Mouse (Mus musculus): ENCODE results near the gene Rtl8a.
A peak's percentile ranks its signal among the peaks of the same experiment; 100 is the strongest.
"Not testable (repeated sequence)": the region's sequence is repeated elsewhere in the genome, so short reads cannot be mapped to it uniquely, and the experiment has no call there.

Rtl8a gene

GRCm38 (mm10) chrX:53642980-53643961 is at the start of gene Rtl8a:
Rtl8a (minus strand) TSS chrX:53643682.
- DNase-seq (ENCODE audit: low read depth) = peak; percentile 46

GRCm38 (mm10) chrX:53693141-53693540 is 49.7 kb upstream of the Rtl8a start:
- DNase-seq (ENCODE audit: low read depth) = no peak

- DNase-seq (ENCODE audit: low read depth) = no peak
These were observed 48.6 kb upstream of the Rtl8a start for GRCm38 (mm10) chrX:53692065-53692464.

DNA sequence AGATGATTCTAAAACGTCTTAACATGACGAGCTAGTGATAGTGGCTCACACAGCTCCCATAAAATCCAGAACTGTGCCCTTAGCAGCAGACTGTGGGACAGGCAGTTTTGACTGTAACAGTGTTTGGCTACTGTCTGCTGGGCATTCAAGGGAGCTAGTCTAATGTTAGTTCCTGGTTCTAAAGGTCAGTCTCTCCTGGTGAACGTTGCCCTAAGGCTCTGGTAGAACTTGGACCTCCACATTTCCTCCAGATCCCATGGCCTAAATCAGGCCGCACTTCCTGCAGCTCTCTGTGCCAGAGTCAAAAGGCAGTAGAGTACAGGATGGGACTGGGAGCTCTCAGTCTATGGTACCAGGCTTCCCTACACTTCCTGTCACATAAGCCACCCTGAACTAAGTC is 41.2 kb upstream of the Rtl8a start:
- DNase-seq (ENCODE audit: low read depth) = not testable (repeated sequence)

- not testable (repeated sequence) for DNase-seq (ENCODE audit: low read depth)
These were observed 39.2 kb upstream of the Rtl8a start for GRCm38 (mm10) chrX:53682650-53683049.

- DNase-seq (ENCODE audit: low read depth) = not testable (repeated sequence)
These were observed 33.5 kb upstream of the Rtl8a start for GRCm38 (mm10) chrX:53676943-53677342.

DNA sequence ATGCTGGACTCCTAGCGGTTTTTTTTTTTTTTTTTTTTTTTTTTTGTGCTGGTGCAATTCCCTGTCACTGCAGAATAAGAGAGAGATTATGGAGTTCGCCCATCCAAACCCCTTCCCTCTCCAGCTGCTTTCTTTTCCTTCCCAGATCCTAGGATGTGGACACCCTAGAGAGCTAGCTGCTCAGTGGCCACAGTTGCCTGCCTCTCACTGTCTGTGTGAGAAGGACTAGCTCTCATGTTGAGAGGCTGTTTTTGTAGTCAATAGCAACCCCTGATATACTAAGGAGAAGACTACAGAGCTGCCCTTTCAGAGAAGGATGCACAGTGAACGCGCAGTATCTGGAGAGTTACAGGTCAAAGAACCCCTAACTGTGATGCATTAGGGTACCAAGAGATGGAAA is 27.2 kb upstream of the Rtl8a start:
- DNase-seq (ENCODE audit: low read depth) = not testable (repeated sequence)

- peak; percentile 65 for DNase-seq (ENCODE audit: low read depth)
These were observed 26.8 kb upstream of the Rtl8a start, which contains the start of gene Rtl8b for GRCm38 (mm10) chrX:53670294-53670693. Rtl8b (minus strand) TSS chrX:53670408.

GRCm38 (mm10) chrX:53669557-53670270 is 26.2 kb upstream of the Rtl8a start:
- DNase-seq (ENCODE audit: low read depth) = not testable (repeated sequence)

DNA sequence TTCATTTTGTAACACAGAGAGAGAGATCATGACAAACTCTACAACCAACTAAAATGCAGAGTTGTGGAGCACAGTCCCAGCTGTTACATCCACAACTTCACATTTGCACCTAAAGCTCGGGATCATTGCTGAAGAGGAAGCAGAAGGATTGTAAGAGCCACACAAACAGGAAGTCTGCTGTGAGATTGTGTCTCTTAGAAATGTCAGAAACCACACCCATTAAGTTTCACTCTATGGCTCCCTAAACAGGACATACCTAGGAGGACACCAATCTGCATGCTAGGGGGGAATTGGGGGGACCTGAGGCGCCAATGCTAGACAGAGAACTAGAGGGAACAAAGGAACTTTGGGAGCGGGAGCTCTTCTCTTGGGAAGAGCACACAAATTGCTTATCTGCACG is 9.4 kb upstream of the Rtl8a start:
- DNase-seq (ENCODE audit: low read depth) = not testable (repeated sequence)

DNA sequence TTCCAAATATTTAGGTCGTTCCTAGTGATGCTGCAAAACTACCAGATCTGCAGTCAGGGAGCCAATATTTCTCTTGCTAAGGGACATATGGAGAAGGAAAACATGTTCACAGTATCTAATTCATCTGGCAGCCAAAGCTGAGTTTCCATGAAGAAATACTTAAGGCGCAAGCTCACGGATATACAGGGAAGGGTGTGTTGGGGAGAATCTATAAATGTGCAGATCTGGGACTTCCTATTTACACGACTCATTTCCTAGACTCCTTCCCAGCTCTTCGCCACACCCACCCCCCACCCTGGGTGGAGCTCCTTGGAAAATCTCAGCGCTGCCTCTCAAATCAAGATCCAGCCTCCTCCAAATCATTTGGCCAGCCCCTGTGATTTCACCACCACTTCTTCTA is 2.4 kb upstream of the Rtl8a start:
- DNase-seq (ENCODE audit: low read depth) = no peak

DNA sequence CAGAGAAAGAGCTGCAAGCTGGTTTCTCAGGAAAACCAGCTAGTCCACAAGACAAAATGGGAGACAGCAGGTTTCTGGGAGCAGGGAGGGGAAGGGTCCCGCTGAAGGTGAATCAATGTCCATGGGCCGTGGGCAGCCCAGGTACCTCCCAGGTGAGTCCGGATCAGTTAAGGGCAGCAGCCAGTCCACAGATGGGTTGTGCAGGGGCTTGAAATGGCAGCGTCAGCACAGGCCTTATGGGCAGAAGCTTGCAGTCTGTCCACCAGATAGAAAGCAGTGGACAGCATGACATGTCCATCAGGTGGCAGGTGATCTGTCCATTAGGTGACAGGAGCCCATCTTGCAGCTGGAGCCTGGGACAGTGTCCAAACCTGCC is 890 bp downstream of the Rtl8a start:
- not testable (repeated sequence) for DNase-seq (ENCODE audit: low read depth)

DNA sequence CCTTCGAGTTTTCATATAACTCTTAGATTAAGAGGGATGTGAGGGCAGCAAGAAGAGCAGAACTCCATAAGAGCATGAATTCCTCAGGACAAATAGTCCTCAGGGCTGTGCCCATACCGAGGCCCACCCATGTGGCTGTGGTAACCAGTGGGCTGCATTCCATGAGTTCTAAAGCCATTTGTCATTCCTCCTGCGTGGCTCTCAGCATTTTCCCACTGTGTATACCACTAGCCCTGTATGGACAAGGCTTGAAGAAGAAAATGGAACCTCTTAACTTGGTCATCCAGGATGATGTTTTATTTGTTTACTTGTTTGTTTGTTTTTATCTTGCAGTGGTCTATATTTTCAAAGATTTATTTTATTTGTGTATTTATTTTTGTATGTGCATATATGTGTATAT is 5.4 kb downstream of the Rtl8a start:
- not testable (repeated sequence) for DNase-seq (ENCODE audit: low read depth)

DNA sequence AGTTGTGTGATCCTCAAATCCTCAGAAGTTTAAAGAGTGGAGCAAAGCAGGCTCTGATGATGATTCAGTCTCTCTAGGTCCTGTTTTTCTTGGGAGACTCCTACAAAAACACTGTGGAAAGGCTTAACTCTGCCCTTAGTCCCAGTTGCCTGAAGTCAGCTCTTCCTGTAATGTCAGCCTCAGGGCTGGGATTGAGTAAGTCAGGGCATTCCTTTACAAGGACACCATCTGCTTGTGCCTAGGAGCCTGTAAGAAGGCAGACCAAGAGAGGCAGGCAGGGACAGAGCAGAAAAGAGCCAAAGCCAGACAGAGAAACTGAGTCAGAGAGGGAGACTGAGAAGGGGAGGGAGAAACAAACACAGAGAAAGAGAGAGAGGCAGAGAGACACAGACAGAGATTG is 32.1 kb downstream of the Rtl8a start:
- not testable (repeated sequence) for DNase-seq (ENCODE audit: low read depth)

DNA sequence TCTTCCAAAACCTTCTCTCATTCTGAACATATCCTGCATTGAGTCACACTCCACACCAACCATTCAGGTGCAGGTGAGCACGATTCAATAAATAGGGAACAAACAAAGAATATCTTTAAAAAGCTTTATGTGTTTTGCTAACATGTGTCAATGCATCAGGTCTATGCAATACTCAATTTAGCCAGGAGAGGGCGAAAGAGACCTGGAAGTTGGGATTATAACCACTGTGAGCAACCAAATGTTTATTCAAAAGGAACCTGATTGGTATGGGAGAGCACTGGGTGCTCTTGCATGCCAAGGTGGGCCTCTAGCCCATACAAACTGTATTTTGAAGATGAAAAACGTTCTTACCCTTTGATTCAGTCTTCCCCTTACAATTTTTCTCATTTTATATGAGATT is 32.9 kb downstream of the Rtl8a start:
- DNase-seq (ENCODE audit: low read depth) = peak; percentile 33

DNA sequence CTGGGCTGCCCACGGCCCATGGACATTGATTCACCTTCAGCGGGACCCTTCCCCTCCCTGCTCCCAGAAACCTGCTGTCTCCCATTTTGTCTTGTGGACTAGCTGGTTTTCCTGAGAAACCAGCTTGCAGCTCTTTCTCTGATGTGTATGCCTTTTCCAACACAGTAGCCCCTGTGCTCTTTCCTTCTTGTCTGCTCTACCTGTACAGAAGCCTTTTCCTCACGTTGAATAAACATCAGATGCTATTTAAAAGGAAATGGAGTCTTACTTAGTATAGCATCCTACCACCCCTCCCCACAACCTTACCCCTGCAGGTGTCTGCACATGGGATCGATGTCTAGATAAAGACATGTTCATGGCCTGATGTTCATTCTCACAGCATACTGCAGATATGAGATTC is 34.6 kb downstream of the Rtl8a start, which contains the start of gene Gm14597:
Gene Gm14597 (minus strand): TSS at position 101 of the 400 bp plus-strand sequence.
- DNase-seq (ENCODE audit: low read depth) = not testable (repeated sequence)

DNA sequence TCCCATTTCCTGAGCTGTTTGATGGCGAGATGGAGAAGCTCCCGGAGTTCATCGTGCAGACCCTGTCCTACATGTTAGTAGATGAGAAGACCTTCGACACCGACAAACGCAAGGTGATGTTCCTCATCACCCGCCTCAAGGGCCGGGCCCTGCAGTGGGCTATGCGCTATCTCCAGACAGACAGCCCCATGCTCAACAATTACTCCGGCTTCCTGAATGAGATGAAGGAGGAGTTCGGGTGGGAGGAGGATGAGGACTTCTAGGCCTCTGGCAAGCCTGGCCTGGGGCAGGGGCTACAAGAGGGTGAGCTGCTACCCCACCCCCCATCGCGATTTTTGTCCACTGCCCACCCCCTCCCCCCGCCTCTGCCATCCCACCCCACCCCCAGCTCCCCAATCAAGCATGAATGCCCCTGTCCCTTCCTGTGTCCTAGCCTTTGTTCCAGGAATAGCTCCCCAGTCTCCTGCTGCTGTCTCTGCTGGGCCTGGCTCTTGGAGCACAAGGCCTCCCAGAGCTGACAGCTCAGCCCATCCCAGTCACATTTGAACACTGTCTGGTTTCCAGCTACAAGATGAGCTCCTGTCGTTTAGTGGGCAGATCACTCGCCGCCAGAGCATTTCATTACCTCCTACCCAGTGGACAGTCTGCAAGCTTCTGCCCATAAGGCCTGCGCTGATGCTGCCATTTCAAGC is 35.2 kb downstream of the Rtl8a start:
- DNase-seq (ENCODE audit: low read depth) = no peak

GRCm38 (mm10) chrX:53607242-53608121 is 36.0 kb downstream of the Rtl8a start, which contains the start of gene Rtl8c:
Rtl8c (plus strand) TSS chrX:53608032.
- DNase-seq (ENCODE audit: low read depth) = peak; percentile 11

DNA sequence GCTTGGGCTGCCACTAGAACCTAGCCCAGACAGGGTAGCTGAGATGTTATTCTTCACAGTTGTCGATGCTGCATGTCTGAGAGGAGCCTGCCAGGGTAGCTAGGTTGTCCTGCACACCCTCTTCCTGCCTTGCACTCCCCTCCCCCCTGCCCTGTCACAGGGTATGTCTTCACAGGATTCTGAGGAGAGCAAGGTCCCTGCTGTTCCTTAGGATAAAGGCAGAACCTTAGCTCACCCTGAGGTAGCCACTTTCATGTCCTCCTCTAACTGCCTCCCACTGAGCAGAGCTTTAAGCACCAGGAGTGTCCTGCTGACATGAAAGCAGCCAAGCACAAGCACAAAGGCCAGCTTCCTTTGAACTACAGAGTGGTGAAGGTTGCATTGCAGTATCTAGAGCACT is 37.3 kb downstream of the Rtl8a start:
- not testable (repeated sequence) for DNase-seq (ENCODE audit: low read depth)

GRCm38 (mm10) chrX:53599993-53600392 is 43.5 kb downstream of the Rtl8a start:
- DNase-seq (ENCODE audit: low read depth) = not testable (repeated sequence)

All from fibroblast of lung, adult 2 months (primary cell).